Mouse (Mus musculus) stomach, adult 2 months (tissue): ENCODE results near the gene P2ry1. TPM values are rescaled to one million over a fixed set of nuclear protein-coding genes. Genes with fewer than 3 reads are reported as not detected.

Experiments used
- polyA plus RNA-seq: library from polyadenylated mRNA; depleted of rRNA; stranded (reverse); fragments of >200 nt; gene quantifications from 2 replicates; pipeline ENCODE4 v1.2.3, GENCODE M21; 2012; rRNA removed

Gene P2ry1
- polyA plus RNA-seq, result 2.4 and 3.4 TPM in 2 replicates

DNA sequence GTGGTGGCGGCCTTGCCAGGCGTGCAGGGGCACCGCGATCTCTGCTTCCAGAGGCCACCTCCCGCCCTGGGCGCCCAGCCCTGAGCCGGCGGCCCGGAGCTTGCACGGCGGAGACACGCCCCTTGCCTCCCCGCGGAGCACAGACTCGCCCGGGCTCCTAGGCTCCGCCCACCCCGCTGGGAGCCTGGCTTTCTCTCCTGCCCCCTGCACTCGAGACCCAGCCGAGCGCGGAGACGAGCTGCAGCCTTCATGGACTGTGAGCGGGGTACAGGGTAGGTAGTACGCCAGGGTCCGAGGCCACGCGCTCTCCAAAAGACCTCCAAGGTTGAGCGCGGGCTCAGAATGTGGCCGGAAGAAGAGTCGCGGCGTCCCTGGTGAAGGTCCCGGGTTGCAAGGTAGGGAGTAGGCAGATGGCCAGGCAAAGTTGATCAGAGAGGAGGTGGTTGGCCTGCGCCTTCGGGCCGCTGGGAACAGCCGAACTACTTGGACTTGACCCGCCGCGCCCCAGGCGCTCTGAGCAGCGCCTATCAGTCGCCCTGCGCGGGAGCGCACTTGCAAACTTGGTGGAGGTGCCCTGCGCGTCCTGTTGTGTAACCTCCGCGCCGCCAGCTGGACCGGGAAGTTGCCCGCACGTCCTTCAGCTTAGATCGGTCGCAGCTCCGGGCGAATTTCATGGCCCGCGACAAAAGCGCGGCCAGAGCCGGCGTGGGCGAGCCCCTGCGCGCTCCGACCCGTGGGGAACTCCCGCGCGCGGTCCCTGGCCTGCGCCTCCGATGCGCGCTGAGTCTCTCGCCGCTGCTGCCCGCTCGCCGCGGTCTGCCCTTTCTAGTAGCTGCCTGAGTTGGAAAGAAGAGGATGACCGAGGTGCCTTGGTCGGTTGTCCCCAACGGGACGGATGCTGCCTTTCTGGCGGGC lies at the start of gene P2ry1:
Gene P2ry1, plus strand, starts transcription at position 209 of the 915 bp plus-strand sequence.

